Mouse (Mus musculus) spleen, adult 18-20 months (tissue): ENCODE results near the gene Pou2f1.

Experiments
- DNase-seq, 2 experiments: peaks; one replicate each; pipeline ENCODE4 v3.0.0; 2022; ENCODE audit warnings: mixed read lengths in 2 of 2

Pou2f1 gene

GRCm38 (mm10) chr1:165943270-165943669 is 59.2 kb downstream of the Pou2f1 start:
- no peak for DNase-seq

- DNase-seq: no peak
These were observed 67.0 kb downstream of the Pou2f1 start for GRCm38 (mm10) chr1:165935466-165935818.

DNA sequence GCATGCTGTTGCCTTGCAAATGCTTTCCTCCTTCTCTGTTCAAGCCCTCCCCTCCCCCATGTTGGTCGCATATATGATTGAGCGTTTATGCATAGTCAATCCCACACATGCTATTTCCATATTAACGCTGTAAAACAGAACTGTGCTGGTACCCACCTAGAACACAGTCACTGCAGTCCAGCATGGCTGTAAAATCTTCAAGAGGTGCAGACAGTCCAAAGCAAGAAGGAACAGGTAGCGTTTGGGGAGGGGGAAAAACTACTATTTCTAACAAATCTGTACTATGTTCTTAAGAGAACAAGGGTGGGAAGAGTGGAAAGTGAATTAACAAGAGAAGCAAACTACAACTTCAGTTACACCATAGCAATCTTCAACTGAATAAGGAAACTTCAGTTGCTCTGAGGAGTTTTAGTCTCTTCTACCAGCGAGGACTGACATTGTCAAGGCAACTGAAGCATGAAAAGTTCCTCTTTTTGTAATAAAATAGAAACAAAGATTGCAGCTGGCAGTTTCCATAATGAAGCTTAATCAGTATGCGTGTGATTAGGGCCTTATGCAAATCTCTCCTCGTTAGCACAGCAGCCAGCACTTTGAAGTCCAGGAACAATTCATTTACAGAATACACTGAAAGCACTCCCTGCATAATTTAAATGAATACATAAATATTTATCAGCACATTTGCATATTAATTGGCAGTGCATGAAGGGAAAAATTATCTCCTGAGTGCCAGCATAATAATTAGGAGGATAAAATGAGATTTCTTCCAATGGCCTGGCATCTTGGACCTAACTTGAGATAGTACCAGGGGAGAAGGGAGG is 67.6 kb downstream of the Pou2f1 start:
- peak; percentile 19 to 47 for DNase-seq

DNA sequence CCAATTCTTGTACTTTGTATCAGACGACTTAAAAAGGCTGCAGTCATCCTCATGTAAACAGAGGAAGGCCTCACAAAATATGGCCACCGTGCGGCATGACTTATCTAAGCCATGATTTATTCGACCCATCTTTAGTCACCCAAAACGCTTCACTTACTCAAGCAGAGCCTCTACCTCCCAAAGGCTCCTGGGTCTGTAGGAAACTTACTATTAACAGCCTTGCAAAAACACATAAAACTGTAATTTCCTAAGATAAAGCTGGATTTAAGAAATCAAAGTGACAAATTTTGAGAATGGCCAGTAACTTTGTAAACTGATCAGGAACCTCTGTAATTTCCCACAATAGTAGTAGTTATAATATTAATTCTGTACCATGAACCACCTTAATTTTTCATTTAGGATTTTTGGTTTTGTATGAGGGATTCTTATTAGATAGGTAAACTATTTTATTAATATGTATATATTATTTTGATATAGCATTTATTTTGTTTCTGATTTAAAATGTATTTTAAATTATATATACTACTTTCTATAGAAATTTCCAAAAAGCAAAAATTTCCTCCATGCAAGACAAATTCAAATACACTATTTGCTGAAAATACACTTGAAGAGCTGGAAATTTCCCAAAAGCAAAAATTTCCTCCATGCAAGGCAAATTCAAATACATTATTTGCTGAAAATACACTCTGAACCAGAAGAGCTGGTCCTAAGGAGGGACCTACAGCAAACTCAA is 68.4 kb downstream of the Pou2f1 start:
- no peak for DNase-seq

DNA sequence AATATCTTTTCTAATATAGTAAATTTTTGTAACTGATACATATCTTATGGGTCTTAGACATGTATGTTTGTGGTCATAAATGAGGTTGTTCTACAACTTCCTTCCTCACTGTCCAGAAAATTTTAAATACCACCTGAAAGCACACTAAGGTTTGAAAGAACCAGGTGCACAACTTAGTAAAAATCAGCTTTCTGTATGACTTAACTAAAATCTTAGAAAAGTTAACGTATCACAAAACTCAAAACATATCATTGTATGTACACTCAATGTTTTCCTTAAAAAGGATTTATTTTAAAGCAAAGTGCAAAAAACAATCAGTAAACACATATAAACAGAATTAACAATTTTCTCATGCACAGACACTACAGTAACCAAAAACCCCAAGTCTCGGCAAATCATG is 69.6 kb downstream of the Pou2f1 start:
- no peak for DNase-seq

DNA sequence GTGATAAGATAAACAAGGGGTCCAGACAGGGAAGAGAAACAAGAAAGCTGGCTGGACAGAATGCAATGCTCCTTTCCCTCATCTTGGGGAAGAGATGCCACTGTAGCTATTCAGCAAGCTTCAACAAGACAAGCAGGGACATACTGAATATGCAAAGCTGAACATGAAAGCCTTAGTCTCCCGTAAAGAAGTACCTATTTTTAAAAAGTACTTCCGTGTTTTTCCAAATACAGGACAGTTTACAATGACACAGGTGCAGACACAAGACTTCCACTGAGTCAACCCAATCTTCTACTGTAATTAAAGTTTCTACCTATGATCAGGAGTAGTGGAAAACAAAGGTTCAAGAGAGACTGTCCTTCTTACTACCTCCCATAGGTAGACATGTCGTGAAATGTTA is 72.0 kb downstream of the Pou2f1 start:
- no peak for DNase-seq

- no peak for DNase-seq
These were observed 74.8 kb downstream of the Pou2f1 start for GRCm38 (mm10) chr1:165927507-165928279.

DNA sequence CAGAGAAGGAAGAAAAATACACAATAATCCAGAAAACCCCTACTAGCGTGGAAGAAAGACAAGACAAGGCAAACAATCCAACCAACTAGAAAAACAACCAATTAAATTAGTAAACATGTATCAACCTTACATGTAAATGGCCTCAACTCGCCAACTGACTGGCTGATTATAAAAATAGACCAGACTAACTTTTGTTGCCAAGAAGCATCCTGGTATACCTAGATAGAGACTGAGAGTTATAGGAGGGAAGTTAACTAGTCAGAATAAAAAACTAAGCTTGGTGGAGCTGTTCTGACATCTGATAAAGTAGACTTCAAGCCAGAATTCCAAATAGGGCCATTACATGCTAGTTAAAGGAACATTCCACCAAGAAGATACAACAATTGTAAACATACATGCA is 77.3 kb downstream of the Pou2f1 start:
- no peak for DNase-seq

GRCm38 (mm10) chr1:165922488-165922887 is 80.0 kb downstream of the Pou2f1 start:
- DNase-seq: no peak

DNA sequence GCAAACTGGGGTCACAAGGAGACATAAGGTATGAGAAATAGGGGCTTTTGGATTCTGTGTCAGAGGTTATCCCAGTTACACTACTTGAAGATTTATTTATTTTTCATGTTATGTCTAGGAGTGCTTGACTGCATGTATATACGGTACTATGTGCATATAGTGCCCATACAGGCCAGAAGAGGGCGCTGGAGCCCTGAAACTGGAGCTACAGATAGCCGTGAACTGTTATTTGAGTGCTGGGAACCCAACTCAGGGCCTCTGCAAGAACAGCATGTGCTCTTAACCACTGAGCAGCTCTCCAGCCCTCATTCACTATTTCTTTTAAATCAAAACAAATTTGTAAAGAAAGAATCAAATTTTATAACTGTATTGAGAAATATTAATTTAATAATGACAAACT is 81.5 kb downstream of the Pou2f1 start:
- DNase-seq: no peak

DNA sequence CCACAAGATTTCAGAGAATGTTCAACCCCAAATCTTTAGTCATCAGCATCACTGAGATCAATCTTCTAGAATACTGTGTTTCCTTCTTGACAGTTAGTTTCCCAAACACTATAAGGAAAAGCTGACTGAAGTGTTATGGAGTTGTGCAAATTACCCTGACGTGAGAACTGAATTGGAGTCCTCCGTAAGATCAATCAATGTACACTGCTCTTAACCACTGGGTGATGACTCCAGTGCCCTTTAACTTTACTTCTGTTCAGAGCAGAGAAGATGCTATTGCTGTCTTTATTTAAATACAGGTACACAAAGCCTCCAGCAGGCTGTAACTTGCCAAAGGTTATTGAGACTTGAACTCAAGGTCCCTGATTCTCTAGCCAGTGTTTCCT is 88.1 kb downstream of the Pou2f1 start:
- no peak for DNase-seq

DNA sequence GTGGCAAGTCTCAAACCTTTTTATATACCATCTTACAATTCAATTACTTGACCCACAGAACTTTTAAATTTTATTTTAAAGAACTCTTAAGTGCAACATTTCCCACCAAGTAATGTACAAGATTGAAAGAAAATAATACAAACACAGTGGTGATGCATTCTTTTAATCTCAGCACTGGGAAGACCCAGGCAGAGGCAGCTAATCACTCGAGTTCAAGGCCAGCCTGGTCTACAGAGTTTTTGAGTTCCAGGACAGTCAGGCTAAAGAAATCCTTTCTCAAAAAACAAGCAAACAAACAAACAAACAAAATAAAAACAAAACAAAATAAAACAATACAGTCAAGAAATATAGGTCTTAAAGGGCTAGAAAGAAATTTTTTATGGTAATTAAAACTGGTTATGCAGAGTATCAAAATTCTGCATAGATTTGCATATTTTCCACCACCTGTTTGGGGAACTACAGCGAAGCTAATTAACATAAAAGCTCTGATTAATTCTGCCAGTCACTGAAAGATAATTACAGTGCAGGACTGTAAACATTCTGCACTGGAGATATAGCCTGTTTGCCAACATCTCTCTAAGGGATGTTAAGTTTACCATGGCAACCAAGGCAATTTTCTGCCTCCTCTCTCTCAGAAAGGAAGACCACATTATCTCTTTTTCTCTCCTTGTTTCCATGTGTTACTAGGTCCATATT is 88.6 kb downstream of the Pou2f1 start:
- no peak for DNase-seq

DNA sequence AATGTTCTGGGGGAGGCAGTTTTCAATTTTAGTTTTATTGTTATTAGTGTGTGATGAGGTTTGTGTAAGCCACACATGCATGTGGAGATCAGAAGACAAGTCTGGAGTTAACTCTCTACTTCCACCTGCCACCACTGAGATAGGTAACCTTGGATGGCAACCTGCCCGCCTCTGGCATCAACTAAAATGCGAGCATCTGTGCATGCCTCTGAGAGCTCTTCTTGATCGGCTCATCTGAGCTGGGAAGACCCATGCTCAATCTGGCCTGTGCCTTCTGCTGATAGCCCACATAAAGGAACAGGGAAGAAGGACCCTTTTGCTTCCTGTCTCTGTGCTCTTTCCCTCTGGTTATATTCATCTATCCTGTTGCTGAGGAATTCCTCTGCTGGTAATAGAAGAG is 93.0 kb downstream of the Pou2f1 start:
- no peak for DNase-seq

- DNase-seq: no peak
These were observed 93.7 kb downstream of the Pou2f1 start for GRCm38 (mm10) chr1:165908806-165909205.

- no peak for DNase-seq
These were observed 94.3 kb downstream of the Pou2f1 start for GRCm38 (mm10) chr1:165908153-165908552.

DNA sequence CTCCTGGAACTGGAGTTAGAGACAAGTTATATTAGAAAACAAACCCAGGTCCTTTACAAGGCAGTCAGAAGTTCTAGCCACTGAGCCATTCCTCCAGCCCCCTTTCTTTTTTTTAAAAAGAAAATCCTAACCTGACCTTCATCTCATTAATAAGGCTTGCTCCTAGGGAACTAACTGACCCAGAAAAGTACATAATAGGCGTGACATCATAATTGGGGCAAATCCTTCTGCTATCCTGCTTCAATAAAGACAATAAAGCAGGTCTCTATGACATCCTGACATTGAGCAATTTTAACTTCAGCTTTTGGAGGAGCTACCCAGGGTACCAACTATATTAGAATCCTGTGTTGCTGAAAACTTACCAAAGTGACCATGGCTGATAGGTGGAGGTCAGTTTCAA is 98.9 kb downstream of the Pou2f1 start:
- no peak for DNase-seq

DNA sequence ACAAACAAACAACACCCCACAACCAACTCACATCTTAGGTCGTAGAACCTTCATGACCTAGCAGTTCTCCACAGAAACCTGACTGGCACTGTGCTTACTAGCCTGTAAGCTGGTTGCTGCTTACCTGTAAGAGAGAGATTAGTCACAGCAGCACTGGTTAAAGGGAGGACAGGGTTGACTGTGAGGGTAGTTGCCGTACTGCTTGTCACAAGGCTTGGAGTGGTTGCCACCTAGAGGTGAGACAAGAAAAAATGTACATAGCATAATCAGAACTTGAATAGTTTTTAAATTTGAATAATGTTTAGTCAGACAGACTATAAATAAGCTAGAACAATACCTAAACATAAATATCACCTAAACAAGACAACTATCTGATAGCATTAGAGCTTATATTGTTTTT is 110.8 kb downstream of the Pou2f1 start:
- no peak for DNase-seq

DNA sequence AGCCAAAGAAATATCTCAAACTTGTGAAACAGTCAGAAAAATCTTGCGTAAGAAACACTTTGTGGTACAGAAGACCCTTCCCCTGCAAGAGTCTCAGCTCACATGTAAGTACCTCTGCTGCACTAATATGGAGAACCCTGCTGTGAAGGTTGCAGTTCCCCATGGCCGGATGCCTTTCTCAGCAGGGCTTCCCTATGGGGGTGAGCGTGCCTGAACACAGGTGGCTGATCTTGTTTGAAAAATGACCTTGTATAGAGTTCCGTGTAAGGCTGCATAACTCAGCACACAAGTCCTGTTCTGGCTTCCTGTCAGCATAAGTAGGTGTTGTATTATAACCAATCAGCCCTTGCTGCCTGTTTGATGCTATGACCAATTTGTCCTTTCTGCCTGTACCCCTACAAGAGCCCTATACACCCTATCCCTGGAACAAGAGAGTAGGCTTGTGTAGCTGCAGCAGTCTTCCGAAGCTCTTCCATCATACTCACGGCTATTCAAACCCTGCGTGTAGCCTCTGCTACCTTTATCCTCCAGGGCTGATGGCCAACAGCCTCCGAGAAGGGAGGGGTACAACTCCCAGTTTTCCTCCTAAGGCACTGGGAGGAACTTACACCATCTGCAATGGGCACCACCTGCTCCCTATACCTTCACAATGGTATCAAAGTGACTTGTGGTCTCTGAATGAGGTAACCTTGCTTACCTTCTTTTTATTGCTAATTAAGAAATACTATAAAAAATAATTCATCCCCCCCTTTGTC is 120.2 kb downstream of the Pou2f1 start:
- DNase-seq: no peak

- DNase-seq: no peak
These were observed 123.7 kb downstream of the Pou2f1 start for GRCm38 (mm10) chr1:165878751-165879150.

GRCm38 (mm10) chr1:165875520-165876284 is 126.8 kb downstream of the Pou2f1 start:
- no peak for DNase-seq

GRCm38 (mm10) chr1:165874645-165875044 is 127.8 kb downstream of the Pou2f1 start:
- no peak for DNase-seq

- DNase-seq: no peak
These were observed 133.8 kb downstream of the Pou2f1 start for GRCm38 (mm10) chr1:165868659-165869058.
